Mouse (Mus musculus) forebrain, embryonic 14.5 days (tissue): ENCODE results near the gene Zfp524. TPM values are rescaled to one million over a fixed set of nuclear protein-coding genes. Genes with fewer than 3 reads are reported as not detected.

Experiments
- ATAC-seq: fragments of 200-750 bp; cut with Nextera tagmentation; 2 replicates; pipeline ENCODE4 v1.8.0; 2017; ENCODE audit warnings: mild to moderate bottlenecking, moderate library complexity
- DNase-seq: peaks from one replicate; pipeline ENCODE4 v3.0.0-alpha.2; 2015; ENCODE audit warnings: low spot score
- H3K27ac ChIP-seq: fragments of 300-500 bp; sonication (generic); 2 replicates; pipeline ENCODE4 v1.5.1; 2014; ENCODE audit warnings: low read depth, mild to moderate bottlenecking, control low read depth, low read length, moderate library complexity
- H3K27me3 ChIP-seq: fragments of 300-500 bp; sonication (generic); replicated peaks from 2 replicates; pipeline ENCODE4 v1.6.1; 2014; ENCODE audit warnings: low read length, control low read depth, mixed read lengths; ENCODE audit not compliant: control insufficient read depth, insufficient read depth
- H3K36me3 ChIP-seq: fragments of 300-500 bp; sonication (generic); 2 replicates; pipeline ENCODE4 v1.6.1; 2014; ENCODE audit warnings: low read length, control low read depth; ENCODE audit not compliant: control insufficient read depth, insufficient read depth
- H3K4me1 ChIP-seq: fragments of 300-500 bp; sonication (generic); 2 replicates; pipeline ENCODE4 v1.6.1; 2014; ENCODE audit warnings: antibody characterized with exemption, low read length, control low read depth; ENCODE audit not compliant: control insufficient read depth, insufficient read depth
- H3K4me2 ChIP-seq: fragments of 300-500 bp; sonication (generic); 2 replicates; pipeline ENCODE4 v1.6.1; 2014; ENCODE audit warnings: mild to moderate bottlenecking, control low read depth, low read length
- H3K4me3 ChIP-seq: fragments of 300-500 bp; sonication (generic); 2 replicates; pipeline ENCODE4 v1.5.1; 2014; ENCODE audit warnings: low read depth, low read length, control low read depth
- H3K9ac ChIP-seq: fragments of 300-500 bp; sonication (generic); 2 replicates; pipeline ENCODE4 v1.6.1; 2014; ENCODE audit warnings: mild to moderate bottlenecking, low read length, control low read depth, moderate library complexity
- H3K9me3 ChIP-seq: fragments of 300-500 bp; sonication (generic); replicated peaks from 2 replicates; pipeline ENCODE4 v1.6.1; 2016; ENCODE audit warnings: low read length, control low read depth, mixed read lengths; ENCODE audit not compliant: control insufficient read depth
- WGBS: fragments of 180-500 bp; shearing (Covaris S2); extraction: QIAGEN DNeasy Blood & Tissue Kit; methylation state at CpG from one replicate; pipeline ENCODE4 v1.1.7; 2014; 5-methylcytosine and 5-hydroxymethylcytosine counted together
- polyA plus RNA-seq: library from polyadenylated mRNA; unstranded; fragments of >200 nt; fragmentation: Nextera tagmentation; extraction: Ambion mirVana; gene quantifications from 2 replicates; pipeline ENCODE4 v1.2.1, GENCODE M21; 2014

The Zfp524 gene
- polyA plus RNA-seq, 1 experiment from 2014 or later = 13.5 TPM

DNA sequence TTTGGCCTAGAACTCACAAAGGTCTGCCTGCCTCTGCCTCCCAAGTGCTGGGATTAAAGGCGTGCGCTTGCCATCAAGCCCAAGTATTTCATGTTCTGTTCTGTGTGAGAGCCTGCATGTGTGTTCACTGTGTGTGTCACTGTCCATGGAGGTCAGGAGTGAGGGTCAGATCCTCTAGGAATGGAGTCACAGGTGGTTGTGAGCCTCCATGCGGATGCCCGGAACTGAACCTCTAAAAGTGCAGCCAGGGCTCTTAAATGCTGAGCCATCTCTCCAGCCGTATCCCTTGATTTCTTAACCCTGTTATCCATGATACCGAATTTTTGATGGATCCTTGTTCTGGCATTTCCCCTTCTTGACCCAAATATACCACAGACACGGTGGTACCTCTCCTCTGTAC, 22.8 kb downstream of the Zfp524 start:
- Histone ChIP-seq H3K9me3 (no peaks in the 10 kb centered on the region), H3K4me2 (no peak overlapping the region), H3K4me3 (no peak overlapping the region), H3K36me3 (peaks cover 32% of the 10 kb centered on the region), H3K27me3 (no peaks in the 10 kb centered on the region), H3K4me1 (0 out of 2 replicates have a peak, but pooled peaks cover 8% of the 10 kb centered on the region), H3K27ac (no peak overlapping the region), H3K9ac (no peak overlapping the region)
- no peak for DNase-seq
- whole genome bisulfite sequencing = 90% methylated on average over 7 of the region's 7 CpGs
- no peak for ATAC-seq

DNA sequence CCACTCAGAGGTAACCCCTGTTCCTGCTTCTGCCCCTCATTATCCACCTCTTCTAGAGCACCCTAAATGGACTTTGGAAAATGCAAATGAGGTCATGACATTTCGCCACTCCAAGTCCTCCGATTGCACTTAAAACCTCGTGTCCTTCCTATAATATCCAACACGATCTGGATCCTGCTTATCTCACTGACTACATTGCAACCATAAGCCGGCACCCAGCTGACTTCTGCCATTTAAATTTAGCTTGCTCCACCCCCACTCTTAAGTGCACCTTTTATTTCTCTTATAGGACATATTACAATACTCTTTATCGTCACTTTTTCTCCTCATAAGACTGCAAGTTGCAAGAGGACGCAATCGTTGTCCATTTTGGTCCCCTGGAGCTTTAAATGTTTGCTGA, 23.3 kb downstream of the Zfp524 start:
- peak overlapping the region; percentile 94; the same call in 1 of the 2 replicates for H3K27ac ChIP-seq
- H3K27me3 ChIP-seq = no peaks in the 10 kb centered on the region
- peak overlapping the region; percentile 58; the same call in 1 of the 2 replicates for H3K4me3 ChIP-seq
- H3K9me3 ChIP-seq = no peaks in the 10 kb centered on the region
- DNase-seq (no peak), ATAC-seq (no peak)
- no peak overlapping the region for H3K9ac ChIP-seq
- H3K4me1 ChIP-seq = 0 out of 2 replicates have a peak, but pooled peaks cover 8% of the 10 kb centered on the region
- WGBS = 89% methylated on average over 8 of the region's 8 CpGs
- H3K36me3 ChIP-seq = peaks cover 28% of the 10 kb centered on the region
- peak overlapping the region; percentile 61 for H3K4me2 ChIP-seq

DNA sequence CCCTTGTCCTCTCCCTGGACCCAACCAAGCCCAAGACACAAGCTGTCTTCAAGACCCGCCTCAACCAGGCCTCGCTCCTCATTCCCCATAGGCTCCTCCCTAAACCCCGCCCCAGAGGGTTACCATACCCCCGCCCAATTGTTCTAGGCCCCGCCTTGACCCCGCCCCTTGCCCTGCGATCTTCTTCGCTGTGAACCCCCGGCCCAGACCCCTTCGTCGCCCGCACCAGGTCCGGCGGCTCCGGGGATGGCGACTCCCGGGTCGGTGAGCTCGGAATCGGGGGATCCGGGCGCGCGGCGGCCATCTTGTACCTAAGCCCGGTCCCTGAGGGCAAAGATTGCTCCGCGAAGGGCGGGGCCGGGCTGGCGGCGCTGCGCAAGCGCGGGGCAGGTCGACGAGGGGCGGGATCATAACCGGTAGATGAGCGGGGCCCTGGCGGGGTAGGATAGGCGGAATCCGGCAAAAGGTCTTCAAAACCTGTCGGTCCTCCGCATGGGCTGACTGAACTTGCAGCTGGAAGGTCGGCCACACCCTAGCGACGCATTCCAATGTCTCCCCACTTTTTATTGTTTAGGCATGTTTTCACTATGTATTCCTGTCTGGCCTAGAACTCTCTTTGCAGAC, 24.0 kb downstream of the Zfp524 start, which contains the start of gene Zfp784:
TSS of gene Zfp784 (minus strand) at position 338 of the 624 bp plus-strand sequence.
- H3K4me2 ChIP-seq = peak within 1 kb of the TSS; percentile 61
- DNase-seq (peak; percentile 92), ATAC-seq (peak; percentile 97)
- peak within 1 kb of the TSS; percentile 94 for H3K27ac ChIP-seq
- H3K9ac ChIP-seq = peak within 1 kb of the TSS; percentile 76
- peaks cover 20% of the 10 kb centered on the region for H3K36me3 ChIP-seq
- H3K4me3 ChIP-seq = peak within 1 kb of the TSS; percentile 58
- H3K4me1 ChIP-seq = 0 out of 2 replicates have a peak, but pooled peaks cover 8% of the 10 kb centered on the region
- no peaks in the 10 kb centered on the region for H3K27me3 ChIP-seq
- no peaks in the 10 kb centered on the region for H3K9me3 ChIP-seq
- under 1% methylated on average over 48 of the region's 48 CpGs for WGBS

DNA sequence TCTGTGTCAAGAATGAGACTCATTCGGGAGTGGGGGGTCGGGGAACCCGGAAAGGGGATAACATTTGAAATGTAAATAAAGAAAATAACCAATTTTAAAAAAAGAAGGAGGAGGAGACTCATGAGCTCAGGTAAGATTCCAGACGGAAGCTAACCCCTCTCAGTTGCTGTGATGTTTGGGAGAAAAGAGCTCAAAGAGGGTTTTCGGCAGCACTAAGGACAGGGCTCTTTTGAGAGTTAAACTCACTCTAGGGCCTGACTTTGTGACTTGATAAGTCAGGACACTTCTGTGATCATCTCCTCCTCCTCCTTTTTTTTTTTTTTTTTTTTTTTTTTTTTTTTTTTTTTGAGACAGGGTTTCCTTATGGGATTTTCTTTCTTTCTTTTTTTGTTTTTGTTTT, 24.7 kb downstream of the Zfp524 start:
- H3K9me3 ChIP-seq = no peaks in the 10 kb centered on the region
- ATAC-seq (no peak), DNase-seq (no peak)
- peak overlapping the region; percentile 76 for H3K9ac ChIP-seq
- peaks cover 14% of the 10 kb centered on the region for H3K36me3 ChIP-seq
- peak overlapping the region; percentile 61 for H3K4me2 ChIP-seq
- WGBS = 40% methylated on average over 5 of the region's 5 CpGs
- peak overlapping the region; percentile 58 for H3K4me3 ChIP-seq
- H3K27me3 ChIP-seq = no peaks in the 10 kb centered on the region
- H3K4me1 ChIP-seq = 0 out of 2 replicates have a peak, but pooled peaks cover 8% of the 10 kb centered on the region
- peak overlapping the region; percentile 94 for H3K27ac ChIP-seq

DNA sequence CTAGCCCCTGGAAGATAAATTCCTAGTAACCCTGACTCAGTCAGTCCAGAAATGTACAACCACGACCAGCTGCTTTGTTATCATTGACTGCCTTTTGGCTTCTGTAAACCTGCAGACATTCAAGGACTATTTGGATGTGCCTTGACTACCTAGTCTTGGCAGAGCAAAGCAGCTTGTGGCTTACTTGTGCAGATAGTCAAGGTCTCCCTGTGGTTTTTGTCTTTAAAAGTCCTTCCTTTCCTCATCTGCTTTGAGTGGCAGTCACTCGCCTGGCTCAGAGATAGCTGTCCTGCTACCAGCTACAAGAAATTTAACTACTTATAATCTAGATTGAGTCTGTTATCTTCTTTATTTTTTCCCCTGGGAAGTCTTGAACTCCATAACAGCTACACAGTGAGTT, 30.8 kb downstream of the Zfp524 start:
- no peak overlapping the region for H3K4me2 ChIP-seq
- ATAC-seq (no peak), DNase-seq (no peak)
- no peaks in the 10 kb centered on the region for H3K9me3 ChIP-seq
- no peaks in the 10 kb centered on the region for H3K4me1 ChIP-seq
- WGBS = 77% methylated on average over 2 of the region's 2 CpGs
- H3K36me3 ChIP-seq = no peaks in the 10 kb centered on the region
- H3K9ac ChIP-seq = no peak overlapping the region
- no peak overlapping the region for H3K4me3 ChIP-seq
- H3K27me3 ChIP-seq = no peaks in the 10 kb centered on the region
- no peak overlapping the region for H3K27ac ChIP-seq

DNA sequence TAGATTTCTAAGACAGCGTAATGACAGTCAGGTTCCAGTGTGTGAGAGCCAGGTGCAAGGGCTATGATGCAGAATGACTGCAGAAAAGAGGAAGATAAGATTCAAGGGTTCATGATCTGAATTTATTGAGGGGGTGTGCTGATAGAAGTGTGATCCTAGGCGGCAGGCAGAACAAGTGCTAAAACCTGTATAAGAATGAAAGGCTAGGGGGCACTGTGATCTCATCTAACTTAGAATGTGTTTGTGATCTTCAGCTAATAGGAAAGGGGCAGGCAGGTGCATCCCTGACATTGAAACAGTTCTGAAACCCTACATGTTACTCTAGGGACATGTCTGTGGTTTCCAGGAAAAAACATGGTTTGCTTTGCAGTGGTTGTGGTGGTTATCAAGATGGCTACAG, 31.9 kb downstream of the Zfp524 start:
- DNase-seq (no peak), ATAC-seq (no peak)
- no peaks in the 10 kb centered on the region for H3K36me3 ChIP-seq
- H3K27me3 ChIP-seq = no peaks in the 10 kb centered on the region
- WGBS = 72% methylated on average over 2 of the region's 2 CpGs
- no peaks in the 10 kb centered on the region for H3K9me3 ChIP-seq
- no peaks in the 10 kb centered on the region for H3K4me1 ChIP-seq
- no peak overlapping the region for H3K9ac ChIP-seq
- no peak overlapping the region for H3K4me3 ChIP-seq
- H3K4me2 ChIP-seq = no peak overlapping the region
- no peak overlapping the region for H3K27ac ChIP-seq

DNA sequence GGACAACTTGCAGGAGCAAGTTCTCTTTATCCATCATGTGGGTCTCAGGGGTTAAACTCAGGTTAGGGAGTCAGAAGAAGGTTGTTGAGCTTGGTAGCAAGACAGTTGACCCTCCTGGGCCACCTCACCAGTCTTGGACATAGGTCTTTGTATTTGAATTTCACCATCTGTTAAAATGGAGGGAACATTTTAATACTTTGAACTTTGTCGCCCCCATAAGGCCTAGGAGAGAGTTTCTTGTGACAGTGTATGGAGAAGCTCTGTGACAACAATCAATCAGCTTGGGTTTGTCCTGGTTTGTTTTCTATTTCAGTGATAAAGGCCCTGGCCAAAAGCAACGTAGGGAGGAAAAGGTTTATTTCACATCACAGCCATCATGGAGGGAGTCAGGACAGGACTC, 33.1 kb downstream of the Zfp524 start:
- no peaks in the 10 kb centered on the region for H3K9me3 ChIP-seq
- no peak for ATAC-seq
- H3K36me3 ChIP-seq = no peaks in the 10 kb centered on the region

DNA sequence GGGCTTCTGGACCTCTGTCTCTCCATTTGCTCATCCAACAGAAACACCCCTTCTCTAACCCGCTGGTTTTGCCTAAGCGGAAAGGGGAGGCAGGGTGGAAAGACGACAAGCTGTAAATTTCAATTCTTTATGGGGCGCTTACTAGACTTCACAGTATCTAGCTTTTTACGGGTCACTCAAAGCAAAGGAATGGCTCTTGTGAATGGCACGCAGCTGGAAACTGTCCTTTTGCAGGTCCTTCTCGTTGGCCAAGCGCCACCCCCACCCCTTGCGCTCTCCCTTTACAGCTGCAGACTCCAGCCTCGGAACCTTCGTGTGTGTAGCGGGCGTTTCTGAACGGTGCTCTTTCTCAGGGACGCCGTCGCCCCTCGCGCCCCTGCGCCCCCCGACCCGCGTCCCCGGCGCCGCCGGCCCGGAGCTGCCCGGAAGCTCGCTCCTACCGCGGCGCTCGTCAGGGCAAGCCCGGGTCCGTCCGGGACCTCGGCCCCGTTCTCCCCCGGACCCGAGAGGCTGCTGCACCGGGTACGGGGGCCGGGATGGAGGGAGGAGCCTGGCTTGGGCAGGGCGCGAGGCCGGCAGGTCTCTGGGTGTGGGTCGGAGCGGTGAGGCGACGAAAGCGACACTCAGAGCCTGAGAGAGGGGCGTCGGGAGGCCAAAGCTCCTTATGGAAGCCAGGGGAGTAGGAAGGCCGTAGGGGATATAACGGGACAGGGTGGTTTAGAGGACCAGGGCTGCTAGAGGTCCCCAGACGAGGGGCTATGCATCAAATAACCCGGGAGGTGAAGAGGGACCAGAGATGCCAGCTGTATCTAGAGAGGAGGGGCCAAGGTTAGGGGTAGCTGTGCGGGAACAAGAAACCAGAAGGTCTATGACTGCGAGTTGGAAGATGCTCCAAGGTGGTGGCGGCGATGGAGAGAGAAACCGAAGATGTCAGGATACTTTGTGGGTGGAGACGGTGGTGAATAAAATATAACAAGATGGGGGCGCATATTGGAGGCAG, 37.3 kb downstream of the Zfp524 start, which contains the start of gene Zfp580:
TSS of gene Zfp580 (plus strand) at position 346 of the 1,000 bp plus-strand sequence.
- peak; percentile 87 for ATAC-seq
- WGBS = under 1% methylated on average over 65 of the region's 65 CpGs

More for the DNA sequence above, 33.1 kb downstream of the Zfp524 start:
- WGBS = 29% methylated on average over 2 of the region's 2 CpGs
- no peaks in the 10 kb centered on the region for H3K27me3 ChIP-seq
- DNase-seq = peak; percentile 51
- no peak overlapping the region for H3K4me2 ChIP-seq
- H3K4me3 ChIP-seq = no peak overlapping the region
- H3K9ac ChIP-seq = no peak overlapping the region
- peaks cover 4% of the 10 kb centered on the region for H3K4me1 ChIP-seq
- H3K27ac ChIP-seq = no peak overlapping the region

More for the DNA sequence above, 37.3 kb downstream of the Zfp524 start, which contains the start of gene Zfp580:
- Histone ChIP-seq H3K9ac (peak within 1 kb of the TSS; percentile 91), H3K4me2 (peak within 1 kb of the TSS; percentile 90), H3K27ac (peak within 1 kb of the TSS; percentile 76), H3K27me3 (peaks cover 38% of the 10 kb centered on the region), H3K4me3 (peak within 1 kb of the TSS; percentile 78), H3K4me1 (peaks cover 20% of the 10 kb centered on the region), H3K36me3 (no peaks in the 10 kb centered on the region), H3K9me3 (no peaks in the 10 kb centered on the region)
- peak; percentile 79 for DNase-seq
